Mouse (Mus musculus): ENCODE measurements at regions not wholly inside any gene's neighbourhood (a gene's known extent, or its start where the extent isn't known, plus 50 kb on each side); places are given as distances from the start of the nearest gene placed in this dataset.

- no peak overlapping the region for H3K27ac ChIP-seq (replicated peaks; ENCODE audit: low read depth, low read length)
- DNase-seq (ENCODE audit: low spot score) = no peak
- no peak for ATAC-seq (ENCODE audit: low FRiP score, low read depth)
- H3K4me3 ChIP-seq (replicated peaks; ENCODE audit: low read length) = no peak overlapping the region
- no peaks in the 10 kb centered on the region for H3K36me3 ChIP-seq (ENCODE audit: control insufficient read depth, insufficient read depth, low read length)
- H3K27me3 ChIP-seq (ENCODE audit: control insufficient read depth, insufficient read depth, low read length) = no peaks in the 10 kb centered on the region
- TF ChIP-seq POLR2A (IDR thresholded peaks at IDR 0.05; ENCODE audit: borderline replicate concordance, extremely low read depth, insufficient read depth, insufficient read length) = no peak
- H3K9ac ChIP-seq (ENCODE audit: low read depth, low read length, severe bottlenecking) = no peak overlapping the region
- 84% methylated on average over 8 of the region's 8 CpGs for WGBS
- H3K9me3 ChIP-seq (ENCODE audit: control insufficient read depth, low read length) = no peaks in the 10 kb centered on the region
- H3K4me1 ChIP-seq (ENCODE audit: control insufficient read depth, insufficient read depth, low read length) = no peaks in the 10 kb centered on the region
- no peak overlapping the region for H3K4me2 ChIP-seq (replicated peaks; ENCODE audit: low read depth, low read length, severe bottlenecking)
Observed at GRCm38 (mm10) chr7:121214181-121214580, 132.7 kb downstream of the Otoa start.

GRCm38 (mm10) chr7:121215032-121215431 lies 133.6 kb downstream of the Otoa start:
- 80% methylated on average over 3 of the region's 3 CpGs for WGBS
- H3K27ac ChIP-seq (replicated peaks; ENCODE audit: low read depth, low read length) = no peak overlapping the region
- DNase-seq (ENCODE audit: low spot score) (peak; percentile 35), ATAC-seq (ENCODE audit: low FRiP score, low read depth) (no peak)
- TF ChIP-seq POLR2A (IDR thresholded peaks at IDR 0.05; ENCODE audit: borderline replicate concordance, extremely low read depth, insufficient read depth, insufficient read length) = no peak
- H3K4me2 ChIP-seq (replicated peaks; ENCODE audit: low read depth, low read length, severe bottlenecking) = no peak overlapping the region
- H3K36me3 ChIP-seq (ENCODE audit: control insufficient read depth, insufficient read depth, low read length) = no peaks in the 10 kb centered on the region
- H3K9ac ChIP-seq (ENCODE audit: low read depth, low read length, severe bottlenecking) = no peak overlapping the region
- no peaks in the 10 kb centered on the region for H3K27me3 ChIP-seq (ENCODE audit: control insufficient read depth, insufficient read depth, low read length)
- no peaks in the 10 kb centered on the region for H3K4me1 ChIP-seq (ENCODE audit: control insufficient read depth, insufficient read depth, low read length)
- no peaks in the 10 kb centered on the region for H3K9me3 ChIP-seq (ENCODE audit: control insufficient read depth, low read length)
- no peak overlapping the region for H3K4me3 ChIP-seq (replicated peaks; ENCODE audit: low read length)

- no peak for TF ChIP-seq POLR2A (IDR thresholded peaks at IDR 0.05; ENCODE audit: borderline replicate concordance, extremely low read depth, insufficient read depth, insufficient read length)
Observed at GRCm38 (mm10) chr7:121215735-121216134, 134.3 kb downstream of the Otoa start.

GRCm38 (mm10) chr7:121218031-121218430 lies 136.6 kb downstream of the Otoa start:
- Histone ChIP-seq H3K36me3 (ENCODE audit: control insufficient read depth, insufficient read depth, low read length) (no peaks in the 10 kb centered on the region), H3K4me1 (ENCODE audit: control insufficient read depth, insufficient read depth, low read length) (no peaks in the 10 kb centered on the region), H3K9ac (ENCODE audit: low read depth, low read length, severe bottlenecking) (no peak overlapping the region), H3K4me2 (replicated peaks; ENCODE audit: low read depth, low read length, severe bottlenecking) (no peak overlapping the region), H3K27ac (replicated peaks; ENCODE audit: low read depth, low read length) (no peak overlapping the region), H3K27me3 (ENCODE audit: control insufficient read depth, insufficient read depth, low read length) (no peaks in the 10 kb centered on the region), H3K9me3 (ENCODE audit: control insufficient read depth, low read length) (no peaks in the 10 kb centered on the region), H3K4me3 (replicated peaks; ENCODE audit: low read length) (no peak overlapping the region)
- no peak for TF ChIP-seq POLR2A (IDR thresholded peaks at IDR 0.05; ENCODE audit: borderline replicate concordance, extremely low read depth, insufficient read depth, insufficient read length)
- 67% methylated on average over 10 of the region's 10 CpGs for WGBS
- ATAC-seq (ENCODE audit: low FRiP score, low read depth) (no peak), DNase-seq (ENCODE audit: low spot score) (no peak)

More at GRCm38 (mm10) chr7:121215735-121216134, 134.3 kb downstream of the Otoa start:
- Histone ChIP-seq H3K27ac (replicated peaks; ENCODE audit: low read depth, low read length) (no peak overlapping the region), H3K4me3 (replicated peaks; ENCODE audit: low read length) (no peak overlapping the region), H3K27me3 (ENCODE audit: control insufficient read depth, insufficient read depth, low read length) (no peaks in the 10 kb centered on the region), H3K4me1 (ENCODE audit: control insufficient read depth, insufficient read depth, low read length) (no peaks in the 10 kb centered on the region), H3K36me3 (ENCODE audit: control insufficient read depth, insufficient read depth, low read length) (no peaks in the 10 kb centered on the region), H3K9me3 (ENCODE audit: control insufficient read depth, low read length) (no peaks in the 10 kb centered on the region), H3K9ac (ENCODE audit: low read depth, low read length, severe bottlenecking) (no peak overlapping the region), H3K4me2 (replicated peaks; ENCODE audit: low read depth, low read length, severe bottlenecking) (no peak overlapping the region)
- WGBS = 68% methylated on average over 1 of the region's 1 CpGs
- DNase-seq (ENCODE audit: low spot score) = no peak
- ATAC-seq (ENCODE audit: low FRiP score, low read depth) = no peak

- Histone ChIP-seq H3K4me3 (replicated peaks; ENCODE audit: low read length) (no peak overlapping the region), H3K27ac (replicated peaks; ENCODE audit: low read depth, low read length) (no peak overlapping the region), H3K27me3 (ENCODE audit: control insufficient read depth, insufficient read depth, low read length) (no peaks in the 10 kb centered on the region), H3K36me3 (ENCODE audit: control insufficient read depth, insufficient read depth, low read length) (no peaks in the 10 kb centered on the region), H3K9ac (ENCODE audit: low read depth, low read length, severe bottlenecking) (no peak overlapping the region), H3K4me2 (replicated peaks; ENCODE audit: low read depth, low read length, severe bottlenecking) (no peak overlapping the region), H3K4me1 (ENCODE audit: control insufficient read depth, insufficient read depth, low read length) (no peaks in the 10 kb centered on the region), H3K9me3 (ENCODE audit: control insufficient read depth, low read length) (no peaks in the 10 kb centered on the region)
- WGBS = 90% methylated on average over 7 of the region's 7 CpGs
- TF ChIP-seq POLR2A (IDR thresholded peaks at IDR 0.05; ENCODE audit: borderline replicate concordance, extremely low read depth, insufficient read depth, insufficient read length) = no peak
- no peak for DNase-seq (ENCODE audit: low spot score)
- ATAC-seq (ENCODE audit: low FRiP score, low read depth) = no peak
Observed at GRCm38 (mm10) chr7:121221158-121221557, 139.7 kb downstream of the Otoa start.

- Histone ChIP-seq H3K27ac (replicated peaks; ENCODE audit: low read depth, low read length) (no peak overlapping the region), H3K4me1 (ENCODE audit: control insufficient read depth, insufficient read depth, low read length) (no peaks in the 10 kb centered on the region), H3K9me3 (ENCODE audit: control insufficient read depth, low read length) (no peaks in the 10 kb centered on the region), H3K27me3 (ENCODE audit: control insufficient read depth, insufficient read depth, low read length) (no peaks in the 10 kb centered on the region), H3K9ac (ENCODE audit: low read depth, low read length, severe bottlenecking) (no peak overlapping the region), H3K4me2 (replicated peaks; ENCODE audit: low read depth, low read length, severe bottlenecking) (no peak overlapping the region), H3K36me3 (ENCODE audit: control insufficient read depth, insufficient read depth, low read length) (no peaks in the 10 kb centered on the region), H3K4me3 (replicated peaks; ENCODE audit: low read length) (no peak overlapping the region)
- DNase-seq (ENCODE audit: low spot score) (peak; percentile 9), ATAC-seq (ENCODE audit: low FRiP score, low read depth) (no peak)
- 73% methylated on average over 3 of the region's 3 CpGs for WGBS
- TF ChIP-seq POLR2A (IDR thresholded peaks at IDR 0.05; ENCODE audit: borderline replicate concordance, extremely low read depth, insufficient read depth, insufficient read length) = no peak
Observed at GRCm38 (mm10) chr7:121231881-121232280, 150.4 kb downstream of the Otoa start.

All from limb, embryonic 14.5 days (tissue).